In genomic region chr3:36065843-36066651, GRCm38 (mm10) we compare ENCODE assay signal across 8 mouse cellular contexts. TPM values are rescaled to one million over a fixed set of nuclear protein-coding genes. Genes with fewer than 3 reads are reported as not detected.
DNase-seq lines count a peak whose midpoint lies in the region; ATAC-seq and TF ChIP-seq lines count a peak whose summit lies in the region.

Gene Acad9, plus strand, starts transcription at chr3:36065979.

- H3K4me3 ChIP-seq in hindbrain, embryonic 10.5 days, result peak within 1 kb of the TSS; percentile 91
- peak within 1 kb of the TSS; percentile 82 for H3K4me3 ChIP-seq in lung, postnatal 0 days (ENCODE audit: low read depth, low read length)

- no peaks in the 10 kb centered on the region for H3K9me3 ChIP-seq in hindbrain, embryonic 10.5 days
- H3K9me3 ChIP-seq in lung, postnatal 0 days (ENCODE audit: low read length), result no peaks in the 10 kb centered on the region

- WGBS in hindbrain, embryonic 10.5 days, result under 1% methylated on average over 49 of the region's 49 CpGs
- WGBS in lung, postnatal 0 days, result 1% methylated on average over 43 of the region's 49 CpGs

- peak; percentile 58; the same call in 1 of the 2 replicates for TF ChIP-seq EP300 in lung, postnatal 0 days (IDR thresholded peaks at IDR 0.05)

- H3K9ac ChIP-seq in lung, postnatal 0 days (replicated peaks; ENCODE audit: low read depth), result peak within 1 kb of the TSS; percentile 82

- ATAC-seq in frontal cortex, adult (ENCODE audit: low TSS enrichment), result peak; percentile 99
- peak; percentile 97 for ATAC-seq in lung, postnatal 0 days

- H3K4me1 ChIP-seq in hindbrain, embryonic 10.5 days (replicated peaks), result peaks cover 22% of the 10 kb centered on the region
- H3K4me1 ChIP-seq in lung, postnatal 0 days (ENCODE audit: insufficient read depth, low read depth, low read length), result peaks cover 2% of the 10 kb centered on the region; the same call in 1 of the 2 replicates

- peaks cover 15% of the 10 kb centered on the region for H3K36me3 ChIP-seq in hindbrain, embryonic 10.5 days
- H3K36me3 ChIP-seq in lung, postnatal 0 days (ENCODE audit: insufficient read depth, low read length), result no peaks in the 10 kb centered on the region

- no peak for TF ChIP-seq CTCF in lung, postnatal 0 days (IDR thresholded peaks at IDR 0.05)

- H3K4me2 ChIP-seq in lung, postnatal 0 days (replicated peaks; ENCODE audit: low read depth, low read length), result peak within 1 kb of the TSS; percentile 79

- H3K27ac ChIP-seq in hindbrain, embryonic 10.5 days, result peak within 1 kb of the TSS; percentile 91
- H3K27ac ChIP-seq in lung, postnatal 0 days (ENCODE audit: low read length), result peak within 1 kb of the TSS; percentile 76

- H3K27me3 ChIP-seq in hindbrain, embryonic 10.5 days (ENCODE audit: insufficient read depth, poor library complexity, severe bottlenecking), result peaks cover 3% of the 10 kb centered on the region; the same call in 1 of the 2 replicates
- no peaks in the 10 kb centered on the region for H3K27me3 ChIP-seq in lung, postnatal 0 days (replicated peaks; ENCODE audit: insufficient read depth, low read length)

- DNase-seq in MEL-GATA-1-ER (ENCODE audit: extremely low read depth, low read depth), result peak; percentile 90
- peak; percentile 91 for DNase-seq in cerebellum, adult 8-10 months
- DNase-seq in hindbrain, embryonic 10.5 days (ENCODE audit: low spot score), result peak; percentile 95
- peak; percentile 96 for DNase-seq in layer of hippocampus, adult 9-11 months
- peak; percentile 97 for DNase-seq in lung, postnatal 0 days (ENCODE audit: low spot score)
- peak; percentile 92 for DNase-seq in ovary, postnatal 14 days (ENCODE audit: low spot score)
- peak; percentile 95 for DNase-seq in thymus, postnatal 14 days

RNA-seq across cellular contexts. Expression of gene Acad9, which starts in this region (rescaled TPM):
- 84.5 and 93.6 TPM in 2 replicates for polyA plus RNA-seq in hindbrain, embryonic 10.5 days (2016; fragmentation: Nextera tagmentation; extraction: Ambion mirVana)
- polyA plus RNA-seq in lung, postnatal 0 days (2015; fragmentation: Nextera tagmentation; extraction: Ambion mirVana), result 46.1 and 52.2 TPM in 2 replicates

Comparison
In these comparisons a context has a peak if more than half of its experiments do, and no peak if none do; other contexts are left out.
1. Peak in every context shown above with its lines: DNase-seq, ATAC-seq, H3K4me3 ChIP-seq and H3K27ac ChIP-seq.